Mouse (Mus musculus): ENCODE data around the gene Olr1. TPM values are rescaled to one million over a fixed set of nuclear protein-coding genes. Genes with fewer than 3 reads are reported as not detected.
A peak's percentile ranks its signal among the peaks of the same experiment; 100 is the strongest.

The Olr1 gene
- polyA plus RNA-seq, 1 experiment from 2014 or later, result 0.05 TPM

- ATAC-seq (ENCODE audit: insufficient read depth, low FRiP score, low read depth), result peak; percentile 43; the same call in 1 of the 2 replicates
- Histone ChIP-seq H3K27me3 (replicated peaks) (no peaks in the 10 kb centered on the region), H3K4me3 (replicated peaks) (peak overlapping the region; percentile 62), H3K27ac (peak overlapping the region; percentile 21; the same call in 1 of the 2 replicates), H3K36me3 (no peaks in the 10 kb centered on the region), H3K9me3 (no peaks in the 10 kb centered on the region), H3K4me1 (peaks cover 13% of the 10 kb centered on the region), H3K9ac (no peak overlapping the region), H3K4me2 (peak overlapping the region; percentile 93)
- WGBS, result 26% methylated on average over 7 of the region's 7 CpGs
Observed at GRCm38 (mm10) chr6:129532556-129532941, 25.6 kb upstream of the Olr1 start.

DNA sequence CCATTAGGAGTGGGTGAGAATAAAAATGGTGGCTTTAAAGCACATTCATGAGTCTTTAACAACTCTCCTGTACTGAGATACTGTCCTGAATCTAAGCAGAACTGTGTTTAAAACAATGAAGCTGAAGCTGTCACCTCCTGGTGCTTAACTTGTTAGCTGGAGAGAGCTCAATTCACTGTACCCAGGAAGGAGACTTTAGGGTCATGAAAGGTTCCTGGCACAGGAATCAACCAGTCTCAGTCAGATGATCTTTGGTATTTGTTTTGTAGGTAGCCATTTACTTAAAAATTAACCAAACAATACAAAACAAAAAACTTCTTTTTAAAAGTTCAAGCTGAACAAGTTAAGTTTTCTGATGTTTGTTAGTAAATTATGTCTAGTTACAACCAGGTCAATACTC lies 23.3 kb upstream of the Olr1 start:
- no peaks in the 10 kb centered on the region for H3K27me3 ChIP-seq (replicated peaks)
- no peak overlapping the region for H3K4me2 ChIP-seq
- no peak overlapping the region for H3K4me3 ChIP-seq (replicated peaks)
- no peak overlapping the region for H3K27ac ChIP-seq
- no peaks in the 10 kb centered on the region for H3K36me3 ChIP-seq
- H3K9ac ChIP-seq, result no peak overlapping the region
- peaks cover 13% of the 10 kb centered on the region for H3K4me1 ChIP-seq
- ATAC-seq (ENCODE audit: insufficient read depth, low FRiP score, low read depth), result no peak
- H3K9me3 ChIP-seq, result no peaks in the 10 kb centered on the region

- WGBS, result 69% methylated on average over 1 of the region's 1 CpGs
- H3K4me2 ChIP-seq, result no peak overlapping the region
- H3K9ac ChIP-seq, result no peak overlapping the region
- no peak overlapping the region for H3K27ac ChIP-seq
- no peaks in the 10 kb centered on the region for H3K36me3 ChIP-seq
- H3K4me3 ChIP-seq (replicated peaks), result no peak overlapping the region
- H3K4me1 ChIP-seq, result peaks cover 10% of the 10 kb centered on the region; the same call in 1 of the 2 replicates
- no peaks in the 10 kb centered on the region for H3K9me3 ChIP-seq
- ATAC-seq (ENCODE audit: insufficient read depth, low FRiP score, low read depth), result no peak
- no peaks in the 10 kb centered on the region for H3K27me3 ChIP-seq (replicated peaks)
Observed at GRCm38 (mm10) chr6:129529605-129530004, 22.6 kb upstream of the Olr1 start.

GRCm38 (mm10) chr6:129527416-129527815 lies 20.5 kb upstream of the Olr1 start:
- H3K4me3 ChIP-seq (replicated peaks), result no peak overlapping the region
- no peak overlapping the region for H3K27ac ChIP-seq
- H3K27me3 ChIP-seq (replicated peaks), result no peaks in the 10 kb centered on the region
- H3K4me2 ChIP-seq, result no peak overlapping the region
- ATAC-seq (ENCODE audit: insufficient read depth, low FRiP score, low read depth), result no peak
- WGBS, result 65% methylated on average over 2 of the region's 2 CpGs
- peaks cover 2% of the 10 kb centered on the region; the same call in 1 of the 2 replicates for H3K4me1 ChIP-seq
- no peaks in the 10 kb centered on the region for H3K9me3 ChIP-seq
- H3K36me3 ChIP-seq, result no peaks in the 10 kb centered on the region
- H3K9ac ChIP-seq, result no peak overlapping the region

- Histone ChIP-seq H3K4me2 (no peak overlapping the region), H3K36me3 (no peaks in the 10 kb centered on the region), H3K4me3 (replicated peaks) (no peak overlapping the region), H3K4me1 (no peaks in the 10 kb centered on the region), H3K27ac (no peak overlapping the region), H3K27me3 (replicated peaks) (no peaks in the 10 kb centered on the region), H3K9me3 (no peaks in the 10 kb centered on the region), H3K9ac (no peak overlapping the region)
- ATAC-seq (ENCODE audit: insufficient read depth, low FRiP score, low read depth), result no peak
Observed at GRCm38 (mm10) chr6:129526069-129526468, 19.1 kb upstream of the Olr1 start.

GRCm38 (mm10) chr6:129517752-129518408 lies 10.9 kb upstream of the Olr1 start:
- peak; percentile 55; the same call in 1 of the 2 replicates for ATAC-seq (ENCODE audit: insufficient read depth, low FRiP score, low read depth)

GRCm38 (mm10) chr6:129516388-129516787 lies 9.4 kb upstream of the Olr1 start:
- Histone ChIP-seq H3K4me2 (no peak overlapping the region), H3K4me1 (peaks cover 14% of the 10 kb centered on the region), H3K27me3 (replicated peaks) (no peaks in the 10 kb centered on the region), H3K9me3 (no peaks in the 10 kb centered on the region), H3K36me3 (no peaks in the 10 kb centered on the region), H3K9ac (no peak overlapping the region), H3K27ac (no peak overlapping the region), H3K4me3 (replicated peaks) (no peak overlapping the region)
- WGBS, result 84% methylated on average over 10 of the region's 10 CpGs
- no peak for ATAC-seq (ENCODE audit: insufficient read depth, low FRiP score, low read depth)

More at GRCm38 (mm10) chr6:129517752-129518408, 10.9 kb upstream of the Olr1 start:
- H3K27ac ChIP-seq, result no peak overlapping the region
- peaks cover 9% of the 10 kb centered on the region for H3K4me1 ChIP-seq
- H3K36me3 ChIP-seq, result no peaks in the 10 kb centered on the region
- WGBS, result 49% methylated on average over 2 of the region's 2 CpGs
- H3K9ac ChIP-seq, result no peak overlapping the region
- H3K27me3 ChIP-seq (replicated peaks), result no peaks in the 10 kb centered on the region
- H3K4me3 ChIP-seq (replicated peaks), result no peak overlapping the region
- no peak overlapping the region for H3K4me2 ChIP-seq
- H3K9me3 ChIP-seq, result no peaks in the 10 kb centered on the region

DNA sequence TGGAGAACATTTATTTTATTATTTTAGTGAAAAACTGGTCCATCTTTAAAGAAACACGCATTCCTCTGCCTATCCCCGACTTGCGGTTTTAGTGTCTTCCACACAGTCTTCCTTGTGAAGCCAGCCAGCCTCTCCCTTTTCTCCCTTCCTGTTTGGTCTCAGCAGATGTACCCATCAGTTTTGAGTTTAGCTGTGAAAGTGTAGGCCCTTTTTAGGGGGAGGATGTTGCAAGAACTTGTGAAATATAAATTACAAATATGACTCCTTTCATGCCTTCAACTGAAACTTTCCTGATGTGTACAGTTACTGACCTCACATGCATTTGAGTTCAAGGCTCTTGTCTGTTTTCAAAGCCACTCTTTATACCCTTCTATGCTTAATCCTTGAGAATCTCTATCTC lies 8.1 kb upstream of the Olr1 start:
- ATAC-seq (ENCODE audit: insufficient read depth, low FRiP score, low read depth), result no peak
- Histone ChIP-seq H3K9me3 (no peaks in the 10 kb centered on the region), H3K9ac (no peak overlapping the region), H3K27me3 (replicated peaks) (no peaks in the 10 kb centered on the region), H3K27ac (no peak overlapping the region), H3K4me1 (peaks cover 14% of the 10 kb centered on the region), H3K4me3 (replicated peaks) (no peak overlapping the region), H3K4me2 (no peak overlapping the region), H3K36me3 (no peaks in the 10 kb centered on the region)
- 69% methylated on average over 3 of the region's 3 CpGs for WGBS

GRCm38 (mm10) chr6:129514376-129514775 lies 7.4 kb upstream of the Olr1 start:
- Histone ChIP-seq H3K36me3 (no peaks in the 10 kb centered on the region), H3K4me1 (peaks cover 14% of the 10 kb centered on the region), H3K27ac (no peak overlapping the region), H3K27me3 (replicated peaks) (no peaks in the 10 kb centered on the region), H3K9me3 (no peaks in the 10 kb centered on the region), H3K4me3 (replicated peaks) (no peak overlapping the region), H3K9ac (no peak overlapping the region), H3K4me2 (no peak overlapping the region)
- no peak for ATAC-seq (ENCODE audit: insufficient read depth, low FRiP score, low read depth)
- WGBS, result 62% methylated on average over 2 of the region's 2 CpGs

DNA sequence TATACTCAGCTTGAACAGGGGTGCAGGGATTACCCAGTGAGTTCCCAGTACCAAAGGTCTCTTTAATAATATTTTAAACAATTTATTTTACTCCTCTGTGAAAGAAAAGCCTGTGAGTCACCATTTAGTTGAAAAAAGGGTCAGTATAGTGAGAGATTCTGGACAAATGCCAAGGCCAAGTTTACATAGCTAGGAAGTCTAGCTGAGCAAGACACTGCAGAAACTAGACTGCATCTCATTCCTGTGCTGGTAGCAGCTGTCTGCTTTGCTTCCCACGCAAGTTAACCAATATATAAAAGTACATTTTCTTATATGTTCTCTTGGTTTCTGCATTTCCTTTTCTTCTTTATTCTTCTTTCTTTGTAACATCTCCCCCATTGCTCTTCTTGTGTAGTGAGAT lies 6.4 kb upstream of the Olr1 start:
- Histone ChIP-seq H3K36me3 (no peaks in the 10 kb centered on the region), H3K9me3 (no peaks in the 10 kb centered on the region), H3K27me3 (replicated peaks) (no peaks in the 10 kb centered on the region), H3K27ac (peak overlapping the region; percentile 49; the same call in 1 of the 2 replicates), H3K4me3 (replicated peaks) (no peak overlapping the region), H3K4me2 (no peak overlapping the region), H3K9ac (no peak overlapping the region), H3K4me1 (peaks cover 14% of the 10 kb centered on the region)
- 18% methylated on average over 1 of the region's 1 CpGs for whole genome bisulfite sequencing
- ATAC-seq (ENCODE audit: insufficient read depth, low FRiP score, low read depth), result peak; percentile 85; the same call in 1 of the 2 replicates

- Histone ChIP-seq H3K36me3 (no peaks in the 10 kb centered on the region), H3K9me3 (no peaks in the 10 kb centered on the region), H3K4me1 (peaks cover 14% of the 10 kb centered on the region), H3K9ac (no peak overlapping the region), H3K4me3 (replicated peaks) (no peak overlapping the region), H3K27ac (peak overlapping the region; percentile 78), H3K27me3 (replicated peaks) (no peaks in the 10 kb centered on the region), H3K4me2 (peak overlapping the region; percentile 17; the same call in 1 of the 2 replicates)
- peak; percentile 48; the same call in 1 of the 2 replicates for ATAC-seq (ENCODE audit: insufficient read depth, low FRiP score, low read depth)
- WGBS, result 37% methylated on average over 8 of the region's 8 CpGs
Observed at GRCm38 (mm10) chr6:129512868-129513267, 5.9 kb upstream of the Olr1 start.

DNA sequence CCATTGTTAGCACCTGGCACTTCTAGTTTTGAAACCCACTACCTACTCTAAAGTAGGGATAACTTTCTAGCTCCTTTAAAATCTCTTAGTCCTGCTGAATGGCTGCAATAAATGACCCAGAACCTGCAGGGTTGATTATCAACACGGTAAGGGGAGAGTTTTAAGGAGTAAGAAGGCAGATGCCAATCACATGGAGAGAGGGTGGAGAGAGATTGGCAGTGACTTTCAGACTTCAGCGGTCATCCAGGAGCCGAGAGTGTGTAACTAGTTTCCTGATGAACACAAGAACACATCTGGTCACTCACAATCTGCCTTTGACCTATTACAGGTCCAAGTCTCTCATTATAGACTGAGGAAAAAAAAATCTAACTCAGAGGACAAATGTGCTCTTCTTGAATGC lies 5.4 kb upstream of the Olr1 start, which contains the start of gene Tmem52b:
Gene Tmem52b (plus strand): TSS at position 189 of the 400 bp plus-strand sequence.
- no peak within 1 kb of the TSS for H3K9ac ChIP-seq
- no peak within 1 kb of the TSS for H3K4me3 ChIP-seq (replicated peaks)
- no peaks in the 10 kb centered on the region for H3K9me3 ChIP-seq
- 48% methylated on average over 3 of the region's 3 CpGs for WGBS
- no peak for ATAC-seq (ENCODE audit: insufficient read depth, low FRiP score, low read depth)
- H3K4me2 ChIP-seq, result peak within 1 kb of the TSS; percentile 17; the same call in 1 of the 2 replicates
- no peaks in the 10 kb centered on the region for H3K36me3 ChIP-seq
- H3K27me3 ChIP-seq (replicated peaks), result no peaks in the 10 kb centered on the region
- H3K4me1 ChIP-seq, result peaks cover 14% of the 10 kb centered on the region
- H3K27ac ChIP-seq, result peak within 1 kb of the TSS; percentile 78

All from stomach, embryonic 15.5 days (tissue).